Mouse (Mus musculus) intestine, embryonic 15.5 days (tissue): ENCODE results near the gene Kdf1. TPM values are rescaled to one million over a fixed set of nuclear protein-coding genes. Genes with fewer than 3 reads are reported as not detected.

Source experiments
- ATAC-seq: fragments of 200-750 bp; cut with Nextera tagmentation; 2 replicates; pipeline ENCODE4 v1.8.0; 2017; ENCODE audit warnings: moderate TSS enrichment, moderate library complexity
- H3K27ac ChIP-seq: fragments of 300-500 bp; sonication (generic); 2 replicates; pipeline ENCODE4 v1.5.1; 2015; ENCODE audit warnings: mild to moderate bottlenecking, inconsistent platforms
- H3K27me3 ChIP-seq: fragments of 300-500 bp; sonication (generic); replicated peaks from 2 replicates; pipeline ENCODE4 v1.6.1; 2015; ENCODE audit warnings: inconsistent platforms
- H3K36me3 ChIP-seq: fragments of 300-500 bp; sonication (generic); 2 replicates; pipeline ENCODE4 v1.6.1; 2015; ENCODE audit warnings: inconsistent platforms
- H3K4me1 ChIP-seq: fragments of 300-500 bp; sonication (generic); replicated peaks from 2 replicates; pipeline ENCODE4 v1.6.1; 2015; ENCODE audit warnings: inconsistent platforms
- H3K4me2 ChIP-seq: fragments of 300-500 bp; sonication (generic); replicated peaks from 2 replicates; pipeline ENCODE4 v1.6.1; 2015; ENCODE audit warnings: mild to moderate bottlenecking, inconsistent platforms
- H3K4me3 ChIP-seq: fragments of 300-500 bp; sonication (generic); replicated peaks from 2 replicates; pipeline ENCODE4 v1.5.1; 2015; ENCODE audit warnings: inconsistent platforms
- H3K9ac ChIP-seq: fragments of 300-500 bp; sonication (generic); 2 replicates; pipeline ENCODE4 v1.6.1; 2015; ENCODE audit warnings: inconsistent platforms
- H3K9me3 ChIP-seq: fragments of 300-500 bp; sonication (generic); 2 replicates; pipeline ENCODE4 v1.6.1; 2016; ENCODE audit warnings: inconsistent platforms
- WGBS: fragments of 180-500 bp; shearing (Covaris S2); methylation state at CpG from one replicate; pipeline ENCODE4 v1.1.7; 2015; 5-methylcytosine and 5-hydroxymethylcytosine counted together
- polyA plus RNA-seq: library from polyadenylated mRNA; unstranded; fragments of >200 nt; fragmentation: Nextera tagmentation; extraction: Ambion mirVana; gene quantifications from 2 replicates; pipeline ENCODE4 v1.2.1, GENCODE M21; 2015

Kdf1 gene
- polyA plus RNA-seq, 1 experiment from 2014 or later, result 40.5 TPM

- H3K9me3 ChIP-seq, result no peaks in the 10 kb centered on the region
- no peak overlapping the region for H3K4me3 ChIP-seq
- no peak overlapping the region for H3K27ac ChIP-seq
- H3K4me1 ChIP-seq, result peaks cover 20% of the 10 kb centered on the region
- no peak for ATAC-seq
- no peak overlapping the region for H3K9ac ChIP-seq
- peaks cover 5% of the 10 kb centered on the region for H3K27me3 ChIP-seq
- H3K4me2 ChIP-seq, result no peak overlapping the region
- H3K36me3 ChIP-seq, result no peaks in the 10 kb centered on the region
- 93% methylated on average over 26 of the region's 26 CpGs for WGBS
Observed at GRCm38 (mm10) chr4:133486673-133487357, 31.9 kb upstream of the Kdf1 start.

GRCm38 (mm10) chr4:133488619-133489392 lies 30.0 kb upstream of the Kdf1 start:
- no peak overlapping the region for H3K4me2 ChIP-seq
- peak; percentile 68 for ATAC-seq
- H3K27me3 ChIP-seq, result no peaks in the 10 kb centered on the region
- peaks cover 19% of the 10 kb centered on the region for H3K4me1 ChIP-seq
- H3K9ac ChIP-seq, result no peak overlapping the region
- H3K36me3 ChIP-seq, result no peaks in the 10 kb centered on the region
- peak overlapping the region; percentile 54; the same call in 1 of the 2 replicates for H3K27ac ChIP-seq
- WGBS, result 73% methylated on average over 20 of the region's 20 CpGs
- H3K4me3 ChIP-seq, result no peak overlapping the region
- H3K9me3 ChIP-seq, result no peaks in the 10 kb centered on the region

GRCm38 (mm10) chr4:133489489-133490245 lies 29.1 kb upstream of the Kdf1 start:
- no peaks in the 10 kb centered on the region for H3K36me3 ChIP-seq
- peak overlapping the region; percentile 44; the same call in 1 of the 2 replicates for H3K27ac ChIP-seq
- no peaks in the 10 kb centered on the region for H3K9me3 ChIP-seq
- ATAC-seq, result 0 out of 2 replicates have a peak, but pooled peaks have one; percentile 14
- H3K4me3 ChIP-seq, result no peak overlapping the region
- no peak overlapping the region for H3K4me2 ChIP-seq
- H3K9ac ChIP-seq, result no peak overlapping the region
- WGBS, result 69% methylated on average over 4 of the region's 4 CpGs
- peaks cover 18% of the 10 kb centered on the region for H3K4me1 ChIP-seq
- H3K27me3 ChIP-seq, result no peaks in the 10 kb centered on the region; the same call in 1 of the 2 replicates

GRCm38 (mm10) chr4:133491800-133492199 lies 27.0 kb upstream of the Kdf1 start:
- H3K9me3 ChIP-seq, result no peaks in the 10 kb centered on the region
- no peak overlapping the region for H3K4me3 ChIP-seq
- H3K27me3 ChIP-seq, result peaks cover 21% of the 10 kb centered on the region
- no peaks in the 10 kb centered on the region for H3K36me3 ChIP-seq
- no peak for ATAC-seq
- no peak overlapping the region for H3K4me2 ChIP-seq
- H3K9ac ChIP-seq, result no peak overlapping the region
- peaks cover 18% of the 10 kb centered on the region for H3K4me1 ChIP-seq
- 29% methylated on average over 10 of the region's 10 CpGs for WGBS
- H3K27ac ChIP-seq, result no peak overlapping the region

- Histone ChIP-seq H3K36me3 (no peaks in the 10 kb centered on the region), H3K4me3 (peak overlapping the region; percentile 36), H3K9ac (no peak overlapping the region), H3K27ac (0 out of 2 replicates have a peak overlapping the region, but pooled peaks have one; percentile 13), H3K4me2 (peak overlapping the region; percentile 66), H3K27me3 (peaks cover 42% of the 10 kb centered on the region), H3K4me1 (peaks cover 30% of the 10 kb centered on the region), H3K9me3 (no peaks in the 10 kb centered on the region)
- ATAC-seq, result no peak
- 16% methylated on average over 10 of the region's 12 CpGs for WGBS
Observed at GRCm38 (mm10) chr4:133493895-133494294, 24.9 kb upstream of the Kdf1 start.

GRCm38 (mm10) chr4:133494432-133494831 lies 24.3 kb upstream of the Kdf1 start:
- Histone ChIP-seq H3K4me3 (peak overlapping the region; percentile 36), H3K27me3 (peaks cover 48% of the 10 kb centered on the region), H3K9ac (no peak overlapping the region), H3K9me3 (no peaks in the 10 kb centered on the region), H3K36me3 (no peaks in the 10 kb centered on the region), H3K4me2 (peak overlapping the region; percentile 66), H3K27ac (0 out of 2 replicates have a peak overlapping the region, but pooled peaks have one; percentile 13), H3K4me1 (peaks cover 28% of the 10 kb centered on the region)
- peak; percentile 58; the same call in 1 of the 2 replicates for ATAC-seq
- WGBS, result under 1% methylated on average over 12 of the region's 12 CpGs

- no peak for ATAC-seq
- H3K36me3 ChIP-seq, result no peaks in the 10 kb centered on the region
- H3K4me1 ChIP-seq, result peaks cover 24% of the 10 kb centered on the region
- H3K4me2 ChIP-seq, result 0 out of 2 replicates have a peak overlapping the region, but pooled peaks have one; percentile 66
- H3K4me3 ChIP-seq, result no peak overlapping the region
- 73% methylated on average over 4 of the region's 4 CpGs for WGBS
- H3K9ac ChIP-seq, result no peak overlapping the region
- H3K27me3 ChIP-seq, result peaks cover 52% of the 10 kb centered on the region
- H3K9me3 ChIP-seq, result no peaks in the 10 kb centered on the region
- no peak overlapping the region for H3K27ac ChIP-seq
Observed at GRCm38 (mm10) chr4:133494867-133495266, 23.9 kb upstream of the Kdf1 start.

GRCm38 (mm10) chr4:133495711-133496110 lies 23.1 kb upstream of the Kdf1 start:
- H3K27me3 ChIP-seq, result peaks cover 59% of the 10 kb centered on the region
- H3K4me1 ChIP-seq, result peaks cover 24% of the 10 kb centered on the region
- no peak overlapping the region for H3K9ac ChIP-seq
- H3K4me2 ChIP-seq, result no peak overlapping the region
- H3K27ac ChIP-seq, result no peak overlapping the region
- no peaks in the 10 kb centered on the region for H3K36me3 ChIP-seq
- H3K4me3 ChIP-seq, result no peak overlapping the region
- 34% methylated on average over 7 of the region's 7 CpGs for WGBS
- H3K9me3 ChIP-seq, result no peaks in the 10 kb centered on the region
- ATAC-seq, result no peak

- peaks cover 66% of the 10 kb centered on the region for H3K27me3 ChIP-seq
- ATAC-seq, result no peak
- no peaks in the 10 kb centered on the region for H3K9me3 ChIP-seq
- H3K4me3 ChIP-seq, result peak overlapping the region; percentile 53; the same call in 1 of the 2 replicates
- 30% methylated on average over 6 of the region's 6 CpGs for WGBS
- peaks cover 24% of the 10 kb centered on the region for H3K4me1 ChIP-seq
- H3K4me2 ChIP-seq, result peak overlapping the region; percentile 96
- H3K36me3 ChIP-seq, result no peaks in the 10 kb centered on the region
- no peak overlapping the region for H3K27ac ChIP-seq
- no peak overlapping the region for H3K9ac ChIP-seq
Observed at GRCm38 (mm10) chr4:133496738-133497445, 21.9 kb upstream of the Kdf1 start.

- Histone ChIP-seq H3K27ac (no peak overlapping the region), H3K27me3 (peaks cover 68% of the 10 kb centered on the region)
- peak; percentile 59 for ATAC-seq
Observed at GRCm38 (mm10) chr4:133497461-133498159, 21.2 kb upstream of the Kdf1 start.

GRCm38 (mm10) chr4:133498160-133498724 lies 20.5 kb upstream of the Kdf1 start, which contains the start of gene Trnp1:
TSS of gene Trnp1 (minus strand) at chr4:133498550.
- H3K27me3 ChIP-seq, result peaks cover 68% of the 10 kb centered on the region
- WGBS, result under 1% methylated on average over 46 of the region's 53 CpGs
- no peaks in the 10 kb centered on the region for H3K9me3 ChIP-seq
- H3K36me3 ChIP-seq, result no peaks in the 10 kb centered on the region
- no peak within 1 kb of the TSS for H3K27ac ChIP-seq
- H3K4me2 ChIP-seq, result peak within 1 kb of the TSS; percentile 96
- H3K4me1 ChIP-seq, result peaks cover 24% of the 10 kb centered on the region
- peak within 1 kb of the TSS; percentile 46 for H3K9ac ChIP-seq
- H3K4me3 ChIP-seq, result peak within 1 kb of the TSS; percentile 53
- peak; percentile 90 for ATAC-seq

More at GRCm38 (mm10) chr4:133497461-133498159, 21.2 kb upstream of the Kdf1 start:
- Histone ChIP-seq H3K36me3 (no peaks in the 10 kb centered on the region), H3K4me3 (peak overlapping the region; percentile 53), H3K4me2 (peak overlapping the region; percentile 96), H3K9me3 (no peaks in the 10 kb centered on the region), H3K4me1 (peaks cover 24% of the 10 kb centered on the region), H3K9ac (peak overlapping the region; percentile 46)
- under 1% methylated on average over 69 of the region's 70 CpGs for WGBS
